Mouse (Mus musculus) gastrocnemius, adult 18-20 months (tissue): ENCODE data around the gene Ocm. TPM values are rescaled to one million over a fixed set of nuclear protein-coding genes. Genes with fewer than 3 reads are reported as not detected.
A peak's percentile ranks its signal among the peaks of the same experiment; 100 is the strongest.
"Not testable (repeated sequence)": the region's sequence is repeated elsewhere in the genome, so short reads cannot be mapped to it uniquely, and the experiment has no call there.

Experiments used
- DNase-seq: peaks from one replicate; pipeline ENCODE4 v3.0.0; 2021; ENCODE audit warnings: low spot score
- long read RNA-seq, 2 experiments: library from polyadenylated mRNA; stranded (forward); transcript quantifications; one replicate each; pipeline ENCODE4 v2.0.0; 2021
- total RNA-seq, 2 experiments: library from RNA; stranded (reverse); gene quantifications; 2 replicates each; pipeline ENCODE4 v1.2.3; 2021

Gene Ocm
- not detected for total RNA-seq
- long read RNA-seq, experiment 1 = 0 reads
- long read RNA-seq, experiment 2 = 0 reads

DNA sequence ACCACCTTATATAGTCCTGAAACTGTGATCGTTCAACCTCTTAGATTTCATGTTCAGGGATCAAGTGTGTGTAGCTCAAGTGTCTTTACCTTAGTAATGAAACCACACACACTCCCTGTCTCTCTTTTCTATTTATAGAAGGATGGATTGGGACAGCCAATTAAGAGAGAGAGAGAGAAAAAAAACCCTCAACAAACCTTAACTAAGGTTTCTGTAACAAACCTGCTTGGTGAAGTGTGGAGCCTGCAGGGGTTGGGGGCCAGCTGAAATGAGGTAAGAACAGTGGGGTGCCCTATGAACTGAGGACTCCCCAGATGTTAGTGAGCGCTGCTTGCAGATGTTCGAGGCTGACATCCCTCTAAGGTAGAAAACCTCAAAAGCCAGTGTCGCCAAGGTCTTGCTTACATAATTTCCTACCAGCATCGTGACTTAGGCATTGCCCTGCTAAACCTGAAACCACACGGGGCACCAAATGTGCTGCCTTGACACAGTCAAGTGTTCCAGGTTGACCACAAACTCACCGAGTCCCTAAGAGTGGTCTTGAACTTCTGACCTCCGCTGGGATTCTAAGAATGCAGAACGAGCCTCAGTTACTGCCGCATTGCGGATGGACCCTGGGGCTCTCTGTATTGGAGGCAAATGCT is at the start of gene Ocm:
Gene Ocm, minus strand, starts transcription at position 51 of the 644 bp plus-strand sequence.
- DNase-seq = no peak

GRCm38 (mm10) chr5:144071249-144071648 is 44.8 kb upstream of the Ocm start:
- DNase-seq = no peak

GRCm38 (mm10) chr5:144070064-144070463 is 43.6 kb upstream of the Ocm start:
- DNase-seq = no peak

DNA sequence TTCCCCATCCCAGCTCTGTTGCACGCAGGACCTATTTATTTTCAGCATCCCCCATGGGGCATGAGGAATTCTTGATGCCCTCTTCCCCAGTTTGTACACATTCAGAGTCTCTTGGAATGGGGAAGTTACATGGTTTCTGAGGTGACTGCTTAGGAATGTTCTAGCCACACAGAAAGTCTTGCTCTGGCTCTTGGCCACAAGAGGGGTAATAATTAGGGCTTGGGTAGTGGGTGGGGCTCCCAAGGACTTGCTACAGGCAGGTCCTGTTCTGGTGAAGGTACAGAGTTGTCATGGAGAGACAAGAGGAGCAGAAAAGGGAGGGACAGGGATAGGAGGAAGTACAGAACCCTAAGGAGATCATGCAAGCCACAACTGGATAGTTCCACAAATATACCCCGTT is 39.6 kb upstream of the Ocm start:
- DNase-seq = no peak

DNA sequence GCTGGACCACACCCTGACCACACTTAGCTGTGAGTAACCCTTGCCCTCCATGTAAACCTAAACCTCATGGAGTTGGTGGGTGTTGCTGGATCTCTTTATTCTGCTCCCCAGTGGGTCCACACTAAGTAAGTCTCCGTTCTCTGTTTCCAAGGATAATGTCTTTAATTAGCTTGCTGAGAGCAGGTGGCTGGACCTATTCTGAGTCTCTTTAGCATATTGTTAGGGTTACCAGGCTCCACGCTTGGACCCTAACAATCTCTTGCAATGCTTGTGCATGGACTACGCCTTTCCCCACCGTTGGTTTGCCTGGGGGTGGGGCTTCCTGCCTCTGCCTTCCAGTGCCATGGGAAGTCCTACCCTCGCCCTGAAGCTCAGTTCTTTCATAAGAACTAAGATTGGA is 37.6 kb upstream of the Ocm start:
- DNase-seq = no peak

GRCm38 (mm10) chr5:144054340-144054739 is 27.9 kb upstream of the Ocm start:
- DNase-seq = no peak

DNA sequence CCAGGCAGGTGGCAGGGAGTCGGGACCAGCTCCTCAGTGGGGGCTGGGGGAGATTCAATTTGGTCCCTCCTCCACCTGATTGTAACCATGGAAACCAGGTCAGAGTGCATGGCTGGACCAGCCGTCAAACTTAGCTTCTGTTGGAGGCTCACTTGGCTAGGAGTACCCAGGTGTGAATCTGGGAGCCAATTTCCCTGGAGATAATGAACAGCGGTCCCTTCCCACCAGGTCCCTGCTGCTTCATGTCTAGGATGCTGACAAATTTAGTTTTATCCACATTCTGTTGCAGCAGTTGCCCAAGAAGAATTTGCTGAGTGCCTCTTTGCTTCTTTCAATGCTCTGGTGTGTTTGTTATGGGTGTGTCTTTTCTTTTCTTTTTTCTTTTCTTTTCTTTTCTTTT is 27.0 kb upstream of the Ocm start:
- DNase-seq = no peak

DNA sequence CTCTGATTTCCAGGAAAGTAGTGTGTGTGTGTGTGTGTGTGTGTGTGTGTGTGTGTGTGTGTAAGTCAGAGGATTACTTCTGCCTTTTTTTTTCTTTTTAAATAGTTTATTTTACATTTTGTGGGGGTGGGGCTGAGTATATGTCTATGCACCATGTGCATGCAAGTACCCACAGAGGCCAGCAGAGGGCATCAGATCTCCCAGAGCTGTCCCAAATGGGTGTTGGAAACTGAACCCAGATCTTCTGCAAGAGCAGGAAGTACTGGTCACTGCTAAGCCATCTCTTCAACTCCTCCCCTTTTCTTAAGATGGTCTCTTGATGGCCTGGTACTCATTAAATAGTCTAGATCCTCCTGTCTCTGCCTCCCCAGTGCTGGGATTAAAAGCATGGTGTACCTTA is 24.8 kb upstream of the Ocm start:
- no peak for DNase-seq

DNA sequence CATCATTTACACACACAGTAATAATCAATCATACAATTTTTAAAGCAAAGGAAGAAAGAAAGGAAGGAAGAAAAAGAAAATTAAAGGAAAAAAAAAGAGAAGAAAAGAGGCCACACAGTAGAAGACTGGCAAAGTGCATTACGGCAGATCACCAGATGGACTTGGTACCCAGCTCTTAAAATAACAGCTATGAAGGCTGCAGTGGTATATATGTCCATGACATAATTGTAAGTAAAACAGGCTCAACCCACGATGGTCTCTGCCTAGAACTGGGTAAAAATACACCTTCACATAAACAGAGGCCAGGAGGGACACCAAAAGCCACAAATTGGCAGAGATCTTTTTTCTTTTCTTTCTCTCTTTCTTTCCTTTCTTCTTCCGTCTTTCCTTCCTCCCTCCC is 23.4 kb upstream of the Ocm start:
- DNase-seq = no peak

DNA sequence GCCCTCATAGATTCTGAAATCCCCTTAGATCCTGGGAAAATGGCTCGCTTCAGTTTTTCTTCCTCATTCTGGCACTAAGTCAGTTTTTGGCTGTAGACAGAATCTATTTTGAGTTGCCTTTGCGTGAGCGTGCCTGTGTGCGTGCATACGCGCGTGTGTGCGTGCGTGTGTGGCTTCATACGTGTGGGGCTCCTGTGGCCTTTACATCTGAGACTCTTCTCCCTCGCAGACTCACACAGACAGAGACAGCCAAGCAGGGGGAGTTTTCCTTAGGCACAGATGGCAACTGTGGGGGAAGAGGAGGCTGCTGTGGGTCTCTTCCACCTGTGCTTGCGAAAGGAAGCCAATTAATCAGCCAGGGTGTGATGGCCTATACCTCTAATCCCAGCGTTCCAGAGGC is 20.9 kb upstream of the Ocm start:
- DNase-seq = no peak

DNA sequence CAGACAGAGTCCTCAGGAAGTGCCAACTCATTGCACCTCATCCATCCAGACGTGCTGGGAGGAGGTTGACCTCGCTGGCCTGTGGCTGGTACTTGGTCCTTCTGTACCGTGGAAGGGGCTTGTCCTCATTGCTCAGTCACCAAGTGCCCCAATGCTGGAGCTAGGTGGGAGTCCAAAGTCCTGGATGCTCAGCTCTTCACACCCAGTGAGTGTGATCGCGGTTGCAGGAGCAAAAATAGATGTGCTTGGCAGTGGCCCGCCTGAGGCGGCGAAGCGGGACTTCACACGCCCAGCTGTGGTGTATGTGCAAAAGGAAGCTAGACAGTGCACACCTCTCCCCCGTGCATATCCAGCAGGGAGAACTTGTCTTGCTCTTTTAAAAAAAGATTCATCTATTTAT is 16.7 kb upstream of the Ocm start:
- no peak for DNase-seq

DNA sequence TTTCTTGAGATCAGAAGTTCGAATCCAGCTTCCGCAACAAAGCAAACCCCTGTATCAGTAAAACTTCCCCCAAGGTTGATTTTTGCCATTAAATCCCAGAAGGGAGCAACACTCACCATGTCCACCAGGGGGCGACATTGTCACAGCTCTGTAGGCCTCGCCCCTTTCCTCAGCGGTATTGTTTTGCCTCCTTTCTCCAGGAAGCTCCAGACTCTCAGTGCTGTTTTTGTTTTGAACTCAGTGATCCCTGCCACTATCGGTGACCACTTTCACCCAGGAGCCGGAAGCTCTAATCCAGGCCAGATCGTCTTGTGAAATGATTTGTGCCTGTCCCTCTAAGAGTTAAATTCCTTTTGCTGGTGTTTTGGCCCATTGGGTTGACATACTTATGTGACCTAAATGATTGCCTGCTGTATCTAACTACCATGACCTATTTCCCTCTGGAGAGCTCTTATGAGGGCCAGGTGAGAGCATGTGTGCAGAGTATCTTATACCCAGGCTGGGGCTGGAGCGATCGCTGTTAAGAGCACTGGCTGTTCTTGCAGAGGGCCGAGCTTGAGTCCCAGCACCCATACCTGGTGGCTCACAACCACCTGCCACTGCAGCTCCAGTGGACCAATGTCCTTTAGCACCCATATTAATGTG is 14.4 kb upstream of the Ocm start:
- DNase-seq = peak; percentile 59

DNA sequence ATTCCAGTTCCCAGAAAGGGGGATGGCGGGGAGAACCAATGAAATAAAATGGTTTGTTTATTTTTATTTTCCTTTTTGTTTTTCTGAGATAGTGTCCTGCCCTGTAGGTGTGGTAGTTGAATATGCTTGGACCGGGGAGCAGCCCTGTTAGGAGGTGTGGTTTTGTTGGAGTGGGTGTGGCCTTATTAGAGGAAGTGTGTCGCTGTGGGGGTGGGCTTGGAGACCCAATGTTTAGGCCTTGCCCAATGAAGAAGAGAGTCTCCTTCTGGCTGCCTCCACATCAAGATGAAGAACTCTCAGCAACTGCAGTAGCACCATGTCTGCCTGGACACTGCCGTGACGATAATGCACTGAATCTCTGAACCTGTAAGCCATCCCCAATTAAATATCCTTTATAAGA is 13.4 kb upstream of the Ocm start:
- no peak for DNase-seq

GRCm38 (mm10) chr5:144039156-144039675 is 12.7 kb upstream of the Ocm start:
- no peak for DNase-seq

DNA sequence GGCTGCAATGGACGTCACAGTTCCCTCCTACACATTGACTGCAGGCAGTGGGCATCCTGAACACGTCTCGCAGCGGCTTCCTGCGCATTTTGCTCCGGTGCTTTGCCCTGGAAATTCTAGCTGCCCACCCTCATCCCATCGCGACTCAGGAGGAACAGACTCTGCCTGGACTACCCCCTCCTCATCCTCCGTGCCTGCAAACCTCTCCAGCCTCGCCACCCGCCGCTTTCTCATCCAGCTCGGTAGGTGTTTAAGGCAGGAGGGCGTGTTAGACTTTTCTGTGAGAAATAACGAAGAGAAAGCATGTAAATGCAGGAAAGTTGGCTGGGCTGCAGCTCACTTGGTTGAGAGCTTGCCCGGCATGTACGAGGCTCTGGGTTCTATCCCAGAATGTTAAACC is 10.5 kb upstream of the Ocm start:
- no peak for DNase-seq

- no peak for DNase-seq
Observed at GRCm38 (mm10) chr5:144034567-144034966, 8.1 kb upstream of the Ocm start.

DNA sequence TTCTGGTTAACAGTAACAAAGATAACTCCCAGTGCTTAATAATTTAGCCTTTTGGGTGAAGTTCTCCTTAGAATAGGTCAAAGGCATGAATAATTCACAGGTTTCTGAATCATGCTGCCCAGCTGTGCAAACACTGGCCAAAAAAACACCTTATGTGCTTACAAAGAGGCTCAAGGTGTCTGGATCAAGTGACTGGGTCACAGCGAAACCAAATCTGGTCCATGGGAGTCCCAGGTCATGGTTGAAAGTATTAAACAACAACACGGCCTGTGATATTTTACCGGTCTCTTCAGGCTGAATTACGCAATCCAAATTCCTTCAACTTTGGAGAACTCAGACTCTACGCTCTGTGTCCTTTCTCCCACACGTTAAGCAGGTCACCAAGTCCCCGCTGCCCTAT is 6.0 kb upstream of the Ocm start:
- DNase-seq = no peak

DNA sequence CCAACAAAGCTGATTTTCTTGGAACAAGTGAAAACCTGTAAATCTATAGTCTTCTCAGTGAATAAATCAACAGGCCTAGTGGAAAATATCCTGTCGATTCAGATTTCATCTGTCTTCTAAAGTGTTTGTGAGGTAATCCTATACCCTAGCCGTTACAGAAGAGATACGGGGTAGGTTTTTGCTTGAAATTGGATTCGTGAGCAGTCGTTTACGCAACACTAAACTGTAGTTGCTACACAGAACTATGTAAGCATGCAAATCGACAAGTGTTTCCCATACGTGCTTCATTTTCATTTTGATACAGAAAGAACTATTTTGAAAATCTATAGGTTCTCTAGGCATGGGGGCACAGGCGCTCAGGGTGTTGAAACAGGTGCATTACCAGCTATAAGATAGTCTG is 10.6 kb downstream of the Ocm start:
- no peak for DNase-seq

DNA sequence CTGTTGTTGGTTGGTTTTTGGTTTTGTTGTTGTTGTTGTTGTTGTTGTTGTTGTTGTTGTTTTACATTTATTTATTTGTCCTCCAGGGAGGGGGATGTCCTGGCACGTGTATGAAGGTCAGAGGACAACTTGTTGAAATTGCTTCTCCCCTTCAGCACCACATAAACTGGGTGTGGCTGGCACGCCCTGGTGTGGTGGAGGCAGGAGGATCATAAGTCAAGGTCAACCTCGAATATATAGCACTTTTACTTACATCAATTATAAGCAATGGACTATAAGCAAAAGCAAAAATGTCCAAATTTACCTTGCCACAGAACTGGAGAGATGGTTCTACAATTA is 11.2 kb downstream of the Ocm start:
- no peak for DNase-seq

DNA sequence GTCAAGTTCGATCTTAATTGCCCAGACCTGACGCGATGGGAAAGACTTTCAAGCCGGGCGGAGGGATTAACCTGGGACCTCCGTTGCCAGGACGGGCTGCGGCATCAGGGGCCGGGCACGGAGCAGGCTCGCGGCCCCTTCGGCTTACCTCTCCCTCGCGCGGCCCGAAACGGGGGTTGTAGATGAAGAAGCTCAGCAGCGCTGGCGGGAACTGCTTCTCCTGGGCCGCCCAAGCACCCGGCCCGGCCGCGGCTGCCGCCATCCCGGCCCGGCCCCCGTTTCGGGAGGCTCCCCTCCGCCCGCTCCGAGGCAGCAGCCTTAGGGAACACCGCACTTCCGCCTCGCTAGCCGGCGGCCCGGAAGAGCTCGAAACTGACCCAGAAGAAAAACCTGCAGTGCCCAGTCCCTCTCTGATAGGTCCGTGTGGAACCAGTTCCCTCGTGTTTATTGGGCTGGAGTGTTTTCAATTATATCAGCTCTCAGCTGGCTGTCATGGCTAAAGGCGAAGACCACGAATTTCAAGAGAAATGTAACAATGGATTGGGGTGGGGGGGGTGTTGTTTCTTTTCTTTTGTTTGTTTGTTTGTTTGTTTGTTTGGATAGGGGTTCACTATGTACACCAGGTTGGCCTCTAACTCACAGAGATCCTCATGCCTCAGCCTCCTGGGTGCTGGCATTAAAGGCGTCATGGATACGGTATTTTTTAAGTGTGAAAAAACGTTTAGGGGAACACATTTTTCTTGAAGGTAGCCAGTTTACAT is 11.7 kb downstream of the Ocm start, which contains the start of gene Ccz1:
Gene Ccz1, minus strand, starts transcription at position 327 of the 761 bp plus-strand sequence.
- DNase-seq = peak; percentile 75

- not testable (repeated sequence) for DNase-seq
Observed at GRCm38 (mm10) chr5:144013366-144014134, 12.9 kb downstream of the Ocm start.
